Mouse (Mus musculus) intestine, embryonic 16.5 days (tissue): Measurements from ENCODE around the gene Epb41l2. TPM values are rescaled to one million over a fixed set of nuclear protein-coding genes. Genes with fewer than 3 reads are reported as not detected.

ENCODE experiments used
- ATAC-seq: fragments of 200-750 bp; cut with Nextera tagmentation; 2 replicates; pipeline ENCODE4 v1.8.0; 2017; ENCODE audit warnings: moderate TSS enrichment, moderate library complexity
- H3K27ac ChIP-seq: fragments of 300-500 bp; sonication (generic); 2 replicates; pipeline ENCODE4 v1.5.1; 2014; ENCODE audit warnings: mild to moderate bottlenecking, low read length
- H3K27me3 ChIP-seq: fragments of 300-500 bp; sonication (generic); replicated peaks from 2 replicates; pipeline ENCODE4 v1.6.1; 2014; ENCODE audit warnings: low read length, control low read depth, mixed read lengths; ENCODE audit not compliant: control insufficient read depth, insufficient read depth
- H3K36me3 ChIP-seq: fragments of 300-500 bp; sonication (generic); 2 replicates; pipeline ENCODE4 v1.6.1; 2014; ENCODE audit warnings: low read length, control low read depth; ENCODE audit not compliant: control insufficient read depth, insufficient read depth
- H3K4me1 ChIP-seq: fragments of 300-500 bp; sonication (generic); 2 replicates; pipeline ENCODE4 v1.6.1; 2014; ENCODE audit warnings: low read length, control low read depth, mixed read lengths; ENCODE audit not compliant: control insufficient read depth, insufficient read depth
- H3K4me2 ChIP-seq: fragments of 300-500 bp; sonication (generic); 2 replicates; pipeline ENCODE4 v1.6.1; 2014; ENCODE audit warnings: low read depth, low read length, control low read depth
- H3K4me3 ChIP-seq: fragments of 300-500 bp; sonication (generic); 2 replicates; pipeline ENCODE4 v1.5.1; 2014; ENCODE audit warnings: mild to moderate bottlenecking, low read length
- H3K9ac ChIP-seq: fragments of 300-500 bp; sonication (generic); 2 replicates; pipeline ENCODE4 v1.6.1; 2014; ENCODE audit warnings: low read depth, low read length
- H3K9me3 ChIP-seq: fragments of 300-500 bp; sonication (generic); 2 replicates; pipeline ENCODE4 v1.6.1; 2016; ENCODE audit warnings: low read length, control low read depth; ENCODE audit not compliant: control insufficient read depth
- WGBS: fragments of 180-500 bp; shearing (Covaris S2); extraction: QIAGEN DNeasy Blood & Tissue Kit; methylation state at CpG from one replicate; pipeline ENCODE4 v1.1.7; 2014; 5-methylcytosine and 5-hydroxymethylcytosine counted together
- polyA plus RNA-seq: library from polyadenylated mRNA; unstranded; fragments of >200 nt; fragmentation: Nextera tagmentation; extraction: Ambion mirVana; gene quantifications from 2 replicates; pipeline ENCODE4 v1.2.1, GENCODE M21; 2015

Epb41l2 gene
- polyA plus RNA-seq, 1 experiment from 2014 or later, result 34.6 TPM

DNA sequence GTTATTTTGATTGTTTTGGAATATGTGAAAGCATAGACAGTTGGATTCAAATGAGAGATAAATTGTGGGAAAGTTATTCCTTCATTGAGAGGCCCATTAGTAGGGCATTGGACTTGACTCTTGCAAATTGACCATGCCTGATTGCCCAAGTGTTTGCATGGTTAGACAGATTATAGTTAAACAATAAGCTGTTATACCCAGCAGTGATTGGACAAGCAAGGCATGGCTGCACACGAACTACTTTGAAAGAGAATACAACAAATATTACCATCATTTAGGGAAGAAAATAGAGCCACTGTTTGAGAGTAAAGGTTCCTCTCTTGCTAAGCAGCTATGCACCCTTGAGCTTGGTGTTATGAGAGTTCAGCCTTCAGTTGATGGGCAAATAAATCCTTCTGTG is 43.3 kb downstream of the Epb41l2 start:
- H3K4me1 ChIP-seq, result peaks cover 9% of the 10 kb centered on the region
- no peak overlapping the region for H3K9ac ChIP-seq
- H3K27me3 ChIP-seq, result no peaks in the 10 kb centered on the region
- WGBS, result 53% methylated on average over 1 of the region's 1 CpGs
- no peak overlapping the region for H3K4me2 ChIP-seq
- no peak overlapping the region for H3K27ac ChIP-seq
- no peak overlapping the region for H3K4me3 ChIP-seq
- ATAC-seq, result no peak
- no peaks in the 10 kb centered on the region for H3K36me3 ChIP-seq
- no peaks in the 10 kb centered on the region for H3K9me3 ChIP-seq

DNA sequence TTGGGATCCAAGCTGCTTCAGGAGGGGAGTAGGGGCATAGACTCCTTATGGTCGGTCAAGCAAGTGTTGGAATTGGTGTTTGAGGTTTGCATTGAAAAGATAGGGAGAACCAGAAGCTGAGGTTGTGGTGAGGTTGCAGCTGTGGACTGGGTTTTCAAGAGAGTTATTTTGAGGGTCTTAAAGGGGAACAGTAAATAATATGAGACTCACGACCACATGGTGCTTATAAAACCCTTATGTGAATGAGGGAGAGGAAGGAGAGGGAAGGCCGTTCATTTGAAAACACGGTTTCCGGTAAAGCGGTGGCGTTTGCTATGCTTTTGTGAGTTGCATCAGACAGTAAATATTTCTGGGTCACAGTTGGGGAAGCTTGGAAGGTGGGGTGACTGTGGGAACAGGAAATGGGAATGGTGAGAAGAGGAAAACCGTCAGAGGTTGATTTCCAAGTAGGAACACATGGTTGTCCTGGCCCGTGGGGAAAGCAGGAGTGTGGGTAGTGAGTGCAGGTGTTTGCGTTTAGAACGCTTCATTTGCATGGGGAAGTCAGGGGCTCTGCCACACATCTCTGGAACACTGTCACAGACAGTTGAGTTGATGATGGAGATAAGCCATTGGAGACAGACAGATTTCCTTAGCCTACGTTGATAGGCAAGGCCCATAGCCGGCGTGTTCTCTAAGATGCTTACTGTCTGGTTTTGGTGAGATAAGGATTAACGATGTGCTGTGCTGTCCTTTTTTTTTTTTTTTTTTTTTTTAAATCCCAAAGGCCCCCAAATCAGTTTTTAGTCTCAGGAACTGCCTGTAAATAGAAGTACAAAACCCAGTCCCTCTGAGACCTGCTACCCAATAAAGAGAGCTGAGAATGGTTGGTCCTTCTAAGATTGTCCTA is 44.5 kb downstream of the Epb41l2 start:
- H3K27me3 ChIP-seq, result no peaks in the 10 kb centered on the region
- H3K36me3 ChIP-seq, result no peaks in the 10 kb centered on the region
- H3K4me2 ChIP-seq, result no peak overlapping the region
- peaks cover 5% of the 10 kb centered on the region; the same call in 1 of the 2 replicates for H3K4me1 ChIP-seq
- no peak overlapping the region for H3K9ac ChIP-seq
- 68% methylated on average over 15 of the region's 15 CpGs for WGBS
- H3K4me3 ChIP-seq, result no peak overlapping the region
- no peak for ATAC-seq
- no peak overlapping the region for H3K27ac ChIP-seq
- H3K9me3 ChIP-seq, result no peaks in the 10 kb centered on the region

DNA sequence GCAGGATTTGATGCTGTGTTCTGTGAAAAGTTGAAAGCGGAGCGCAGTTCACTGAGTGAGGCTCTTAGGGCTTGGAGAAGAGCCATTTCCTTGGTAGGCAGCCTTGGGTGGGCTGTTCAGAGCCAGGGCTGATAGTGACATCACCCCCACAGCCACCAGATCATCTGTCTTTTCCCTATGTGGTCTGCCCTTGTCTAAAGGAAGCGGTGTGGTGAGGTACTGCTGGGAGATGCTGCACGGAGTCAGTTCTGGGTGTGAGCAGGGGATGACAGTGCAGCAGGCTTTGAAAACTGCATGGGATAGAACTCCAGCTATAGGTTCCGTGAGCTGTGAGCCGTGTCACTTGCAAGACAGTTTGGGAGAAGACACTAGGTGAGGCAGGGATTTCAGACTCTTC is 45.1 kb downstream of the Epb41l2 start:
- H3K27me3 ChIP-seq, result no peaks in the 10 kb centered on the region
- no peaks in the 10 kb centered on the region for H3K9me3 ChIP-seq
- no peak overlapping the region for H3K27ac ChIP-seq
- no peak overlapping the region for H3K4me3 ChIP-seq
- ATAC-seq, result no peak
- H3K4me1 ChIP-seq, result peaks cover 5% of the 10 kb centered on the region; the same call in 1 of the 2 replicates
- 73% methylated on average over 6 of the region's 6 CpGs for whole genome bisulfite sequencing
- no peak overlapping the region for H3K9ac ChIP-seq
- no peak overlapping the region for H3K4me2 ChIP-seq
- H3K36me3 ChIP-seq, result no peaks in the 10 kb centered on the region

DNA sequence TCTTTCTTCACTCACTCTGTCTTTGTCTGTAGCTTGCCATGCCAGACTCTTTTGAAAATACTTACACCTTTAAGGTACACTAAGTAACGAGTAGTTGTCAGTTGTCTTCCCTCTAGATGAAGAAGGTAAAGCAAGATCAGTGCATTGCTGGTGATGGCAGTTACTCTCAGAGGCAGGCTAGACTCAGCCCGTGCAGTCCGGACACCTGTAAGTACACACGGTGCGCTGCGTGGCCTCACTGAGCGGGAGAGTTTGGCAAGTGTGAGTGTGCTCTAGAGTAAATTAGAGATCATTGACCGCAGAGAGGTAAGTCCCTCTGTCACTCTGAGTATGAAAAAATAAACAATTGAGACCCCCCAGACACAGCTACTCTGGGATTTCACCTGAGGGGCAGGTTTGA is 46.0 kb downstream of the Epb41l2 start:
- H3K4me2 ChIP-seq, result no peak overlapping the region
- H3K27ac ChIP-seq, result no peak overlapping the region
- no peaks in the 10 kb centered on the region for H3K27me3 ChIP-seq
- no peak overlapping the region for H3K4me3 ChIP-seq
- H3K4me1 ChIP-seq, result no peaks in the 10 kb centered on the region; the same call in 1 of the 2 replicates
- WGBS, result 85% methylated on average over 8 of the region's 8 CpGs
- ATAC-seq, result no peak
- no peaks in the 10 kb centered on the region for H3K36me3 ChIP-seq
- H3K9me3 ChIP-seq, result no peaks in the 10 kb centered on the region
- H3K9ac ChIP-seq, result no peak overlapping the region

DNA sequence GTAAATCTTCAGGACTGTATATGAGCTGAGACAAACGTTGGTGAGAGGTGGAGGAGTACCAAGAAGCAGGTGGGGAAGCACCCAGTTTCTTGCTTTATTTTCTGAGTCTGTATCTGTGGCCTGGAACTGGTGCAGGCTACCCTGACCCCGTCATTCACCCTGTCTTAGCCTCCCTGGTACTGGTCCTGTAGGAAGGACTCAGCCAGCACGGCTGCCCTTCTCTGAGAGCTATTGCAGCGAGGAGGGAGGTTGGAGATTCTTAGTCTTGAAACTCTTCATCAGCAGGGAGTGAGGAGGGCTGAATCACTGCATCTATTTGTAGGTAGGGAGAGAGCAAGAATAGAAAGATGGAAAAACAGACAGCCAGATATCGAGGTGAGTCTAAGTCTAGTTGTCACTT is 47.1 kb downstream of the Epb41l2 start:
- H3K4me3 ChIP-seq, result no peak overlapping the region
- no peaks in the 10 kb centered on the region for H3K27me3 ChIP-seq
- no peaks in the 10 kb centered on the region for H3K36me3 ChIP-seq
- H3K4me2 ChIP-seq, result no peak overlapping the region
- no peak overlapping the region for H3K9ac ChIP-seq
- no peak overlapping the region for H3K27ac ChIP-seq
- no peaks in the 10 kb centered on the region; the same call in 1 of the 2 replicates for H3K4me1 ChIP-seq
- WGBS, result 82% methylated on average over 5 of the region's 5 CpGs
- ATAC-seq, result no peak
- no peaks in the 10 kb centered on the region for H3K9me3 ChIP-seq

DNA sequence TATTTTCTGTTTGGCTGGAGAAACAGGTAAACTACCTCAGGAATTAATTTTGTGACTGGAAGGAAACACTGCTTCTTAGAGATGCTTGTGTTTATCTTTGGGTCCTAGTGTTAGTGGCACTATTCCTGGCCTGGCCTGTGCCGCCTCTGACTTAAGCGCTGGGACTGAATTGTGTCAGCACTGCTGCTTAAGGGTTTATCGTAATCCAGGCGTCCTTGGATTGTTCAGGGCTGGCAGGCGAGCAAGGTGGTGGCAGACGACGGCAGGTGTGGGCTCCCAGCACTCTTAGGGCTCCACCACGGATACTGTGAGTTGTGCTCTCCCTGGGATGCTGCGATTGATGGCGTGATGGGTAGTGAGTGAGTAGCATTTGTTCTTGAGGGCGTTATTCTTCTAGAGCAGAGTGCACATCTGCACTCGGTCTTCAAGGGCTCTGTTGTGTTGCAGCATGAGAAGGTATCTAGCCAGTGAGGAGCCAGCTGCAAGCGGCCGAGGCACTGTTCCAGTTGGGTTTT is 48.6 kb downstream of the Epb41l2 start:
- no peak overlapping the region for H3K9ac ChIP-seq
- H3K4me3 ChIP-seq, result no peak overlapping the region
- H3K4me1 ChIP-seq, result no peaks in the 10 kb centered on the region
- H3K4me2 ChIP-seq, result no peak overlapping the region
- no peak for ATAC-seq
- no peaks in the 10 kb centered on the region for H3K9me3 ChIP-seq
- WGBS, result 78% methylated on average over 14 of the region's 14 CpGs
- H3K27me3 ChIP-seq, result no peaks in the 10 kb centered on the region
- H3K36me3 ChIP-seq, result no peaks in the 10 kb centered on the region
- H3K27ac ChIP-seq, result no peak overlapping the region

DNA sequence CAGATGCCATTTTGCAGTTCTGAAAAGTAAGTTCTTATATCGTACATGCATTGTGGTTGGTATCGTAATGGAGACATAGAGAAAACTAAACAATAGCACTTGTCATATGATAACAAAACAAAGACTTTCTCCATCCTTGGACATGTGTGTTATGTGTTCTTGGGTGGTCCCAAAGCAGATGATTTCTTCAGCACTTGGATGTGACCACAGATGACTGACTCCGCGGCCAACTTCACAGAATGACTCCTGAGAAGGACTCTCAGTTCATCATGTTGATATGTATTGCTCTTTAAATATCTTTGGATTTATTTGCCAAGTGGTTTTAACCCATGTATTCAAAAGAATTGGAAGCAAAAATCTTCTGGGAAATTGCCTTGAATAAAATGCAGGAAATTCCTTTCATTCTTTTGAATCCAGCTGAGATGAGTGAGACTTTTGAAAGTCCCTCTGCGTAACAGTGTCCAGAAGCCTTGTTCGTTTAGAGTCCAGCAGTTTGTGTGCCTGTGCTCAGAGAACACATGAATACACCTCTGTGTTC is 52.3 kb downstream of the Epb41l2 start:
- Histone ChIP-seq H3K27me3 (no peaks in the 10 kb centered on the region), H3K9me3 (no peaks in the 10 kb centered on the region), H3K36me3 (no peaks in the 10 kb centered on the region), H3K4me2 (no peak overlapping the region), H3K4me1 (no peaks in the 10 kb centered on the region), H3K9ac (no peak overlapping the region), H3K27ac (no peak overlapping the region), H3K4me3 (no peak overlapping the region)
- 47% methylated on average over 6 of the region's 6 CpGs for WGBS
- ATAC-seq, result no peak

DNA sequence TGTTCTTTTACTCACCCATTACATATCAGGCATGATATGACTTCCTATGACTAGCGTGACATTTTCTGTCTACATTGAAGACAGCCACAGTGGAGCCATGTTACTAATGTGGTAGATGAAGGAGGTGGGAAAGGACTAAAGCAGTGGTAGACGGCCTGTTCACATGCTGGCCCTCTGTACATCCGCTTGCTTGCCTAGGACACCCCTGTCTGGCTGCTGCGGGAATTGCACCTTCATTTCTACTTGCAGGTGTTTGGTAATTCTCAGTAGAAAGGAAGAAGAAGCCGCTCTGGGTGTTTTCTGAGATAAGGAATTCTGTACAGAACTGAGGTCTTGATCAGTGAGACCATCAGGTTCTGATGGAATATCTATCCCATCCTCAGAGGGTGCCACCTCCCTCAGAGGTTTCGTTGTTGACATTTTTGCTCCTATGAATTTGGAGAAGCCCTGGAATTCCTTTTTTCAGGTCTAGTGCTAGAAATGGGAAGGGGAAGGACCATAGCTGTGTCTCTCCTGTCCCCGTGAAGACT is 55.7 kb downstream of the Epb41l2 start:
- Histone ChIP-seq H3K27me3 (no peaks in the 10 kb centered on the region), H3K4me2 (no peak overlapping the region), H3K36me3 (no peaks in the 10 kb centered on the region), H3K9me3 (no peaks in the 10 kb centered on the region), H3K4me1 (no peaks in the 10 kb centered on the region), H3K9ac (no peak overlapping the region), H3K4me3 (no peak overlapping the region), H3K27ac (no peak overlapping the region)
- no peak for ATAC-seq
- WGBS, result 84% methylated on average over 7 of the region's 7 CpGs

DNA sequence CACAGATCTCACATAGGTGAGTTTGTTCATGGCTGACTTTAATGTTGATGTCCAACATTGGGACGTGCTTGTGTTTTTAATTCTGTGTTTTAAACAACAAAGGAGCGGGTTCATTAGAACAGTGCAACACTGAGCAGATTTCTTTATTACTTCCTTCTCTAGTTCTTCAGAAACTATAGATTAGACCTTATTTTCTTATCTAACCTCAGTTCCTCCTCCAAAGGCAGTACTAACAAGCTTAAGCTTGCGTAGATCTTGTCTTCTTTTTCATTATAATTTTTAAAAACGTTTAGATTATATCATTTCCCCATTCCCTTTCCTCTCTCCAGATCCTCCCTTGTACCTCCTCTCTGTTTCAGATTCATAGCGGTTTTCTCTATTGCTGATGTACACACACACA is 57.1 kb downstream of the Epb41l2 start:
- Histone ChIP-seq H3K4me3 (no peak overlapping the region), H3K4me2 (no peak overlapping the region), H3K36me3 (no peaks in the 10 kb centered on the region), H3K4me1 (no peaks in the 10 kb centered on the region), H3K9me3 (no peaks in the 10 kb centered on the region), H3K9ac (no peak overlapping the region), H3K27me3 (no peaks in the 10 kb centered on the region), H3K27ac (no peak overlapping the region)
- ATAC-seq, result no peak
- WGBS, result 81% methylated on average over 5 of the region's 5 CpGs
